Mouse (Mus musculus) neural tube, embryonic 11.5 days (tissue): ENCODE measurements around the gene Dlx2. TPM values are rescaled to one million over a fixed set of nuclear protein-coding genes. Genes with fewer than 3 reads are reported as not detected.

Source experiments
- ATAC-seq: fragments of 200-750 bp; cut with Nextera tagmentation; 2 replicates; pipeline ENCODE4 v1.8.0; 2017; ENCODE audit warnings: moderate number of reproducible peaks, mild to moderate bottlenecking, moderate TSS enrichment, moderate library complexity; ENCODE audit not compliant: insufficient read depth, low FRiP score, low TSS enrichment
- DNase-seq: peaks from one replicate; pipeline ENCODE4 v3.0.0-alpha.2; 2015; ENCODE audit warnings: low spot score
- H3K27ac ChIP-seq: fragments of 300-500 bp; sonication (generic); 2 replicates; pipeline ENCODE4 v1.5.1; 2014; ENCODE audit warnings: low read depth, mild to moderate bottlenecking, low read length
- H3K27me3 ChIP-seq: fragments of 300-500 bp; sonication (generic); 2 replicates; pipeline ENCODE4 v1.6.1; 2014; ENCODE audit warnings: mild to moderate bottlenecking, low read length, mixed read lengths; ENCODE audit not compliant: control insufficient read depth, insufficient read depth
- H3K36me3 ChIP-seq: fragments of 300-500 bp; sonication (generic); 2 replicates; pipeline ENCODE4 v1.6.1; 2014; ENCODE audit warnings: mild to moderate bottlenecking, low read length, moderate library complexity, mixed read lengths; ENCODE audit not compliant: control insufficient read depth, insufficient read depth
- H3K4me1 ChIP-seq: fragments of 300-500 bp; sonication (generic); 2 replicates; pipeline ENCODE4 v1.6.1; 2014; ENCODE audit warnings: low read length, mixed read lengths; ENCODE audit not compliant: control insufficient read depth, insufficient read depth
- H3K4me2 ChIP-seq: fragments of 300-500 bp; sonication (generic); 2 replicates; pipeline ENCODE4 v1.6.1; 2014; ENCODE audit warnings: low read depth, mild to moderate bottlenecking, moderate library complexity
- H3K4me3 ChIP-seq: fragments of 300-500 bp; sonication (generic); 2 replicates; pipeline ENCODE4 v1.5.1; 2014; ENCODE audit warnings: low read depth, low read length
- H3K9ac ChIP-seq: fragments of 300-500 bp; sonication (generic); 2 replicates; pipeline ENCODE4 v1.6.1; 2014; ENCODE audit warnings: mild to moderate bottlenecking, low read length
- H3K9me3 ChIP-seq: fragments of 300-500 bp; sonication (generic); 2 replicates; pipeline ENCODE4 v1.6.1; 2016; ENCODE audit warnings: low read length; ENCODE audit not compliant: control insufficient read depth
- WGBS: fragments of 180-500 bp; shearing (Covaris S2); extraction: QIAGEN DNeasy Blood & Tissue Kit; methylation state at CpG from one replicate; pipeline ENCODE4 v1.1.7; 2014; 5-methylcytosine and 5-hydroxymethylcytosine counted together
- polyA plus RNA-seq: library from polyadenylated mRNA; unstranded; fragments of >200 nt; fragmentation: Nextera tagmentation; extraction: Ambion mirVana; gene quantifications from 2 replicates; pipeline ENCODE4 v1.2.1, GENCODE M21; 2014

The Dlx2 gene
- 2.2 TPM in 2 replicates for polyA plus RNA-seq

DNA sequence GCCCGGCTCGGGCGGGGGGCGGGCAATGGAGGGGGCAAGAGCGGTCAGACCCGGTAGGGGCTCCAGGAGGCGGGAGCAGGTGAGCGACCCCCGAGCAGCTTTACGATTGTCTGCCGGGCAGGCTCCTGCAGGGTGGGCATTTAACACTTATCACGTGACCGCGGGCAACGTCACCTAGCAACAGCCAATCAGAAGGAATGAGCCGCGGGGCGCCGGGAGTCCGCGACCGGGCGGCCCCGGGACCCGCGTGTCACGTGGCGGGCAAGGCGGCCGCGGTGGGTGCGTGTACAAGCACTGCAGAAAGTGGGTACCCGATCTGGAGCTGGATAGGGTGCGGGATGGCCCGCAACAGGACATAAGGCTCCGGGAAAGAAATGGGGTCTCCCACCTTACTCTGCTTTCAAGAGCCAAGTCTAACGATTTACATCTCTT is at the start of gene Dlx2:
TSS of gene Dlx2 (minus strand) at position 115 of the 432 bp plus-strand sequence.
- peak; percentile 81 for ATAC-seq
- H3K9me3 ChIP-seq: no peaks in the 10 kb centered on the region
- no peak within 1 kb of the TSS for H3K27ac ChIP-seq
- H3K4me3 ChIP-seq: peak within 1 kb of the TSS; percentile 46
- WGBS: under 1% methylated on average over 36 of the region's 37 CpGs
- H3K27me3 ChIP-seq: peaks cover 75% of the 10 kb centered on the region
- peak within 1 kb of the TSS; percentile 97 for H3K4me2 ChIP-seq
- no peaks in the 10 kb centered on the region for H3K36me3 ChIP-seq
- DNase-seq: peak; percentile 87
- H3K4me1 ChIP-seq: peaks cover 10% of the 10 kb centered on the region
- peak within 1 kb of the TSS; percentile 26; the same call in 1 of the 2 replicates for H3K9ac ChIP-seq

DNA sequence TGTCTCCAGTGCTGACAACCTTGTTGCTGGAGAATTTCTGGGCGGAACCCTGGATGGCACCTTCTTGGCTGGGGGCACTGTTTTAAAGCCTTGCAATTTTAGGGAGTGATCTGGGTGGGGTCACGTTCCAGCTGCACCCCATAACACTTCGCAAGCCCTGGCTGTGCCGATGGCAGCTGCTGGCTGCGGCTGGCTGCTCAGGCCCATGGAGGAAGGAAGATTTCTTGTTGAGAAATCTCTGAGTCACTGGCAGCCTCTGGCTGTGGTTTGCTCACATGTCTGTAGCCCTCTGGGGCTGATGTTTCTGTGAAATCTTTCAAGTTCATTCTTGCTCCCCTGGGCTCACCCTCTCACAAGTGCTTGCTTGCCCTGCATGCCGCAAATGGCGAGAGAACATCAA is 47.9 kb upstream of the Dlx2 start:
- no peak for DNase-seq
- Histone ChIP-seq H3K9ac (no peak overlapping the region), H3K27me3 (no peaks in the 10 kb centered on the region), H3K4me2 (no peak overlapping the region), H3K9me3 (no peaks in the 10 kb centered on the region), H3K4me3 (no peak overlapping the region), H3K4me1 (no peaks in the 10 kb centered on the region), H3K27ac (no peak overlapping the region), H3K36me3 (no peaks in the 10 kb centered on the region)
- ATAC-seq: no peak
- 62% methylated on average over 7 of the region's 7 CpGs for WGBS

DNA sequence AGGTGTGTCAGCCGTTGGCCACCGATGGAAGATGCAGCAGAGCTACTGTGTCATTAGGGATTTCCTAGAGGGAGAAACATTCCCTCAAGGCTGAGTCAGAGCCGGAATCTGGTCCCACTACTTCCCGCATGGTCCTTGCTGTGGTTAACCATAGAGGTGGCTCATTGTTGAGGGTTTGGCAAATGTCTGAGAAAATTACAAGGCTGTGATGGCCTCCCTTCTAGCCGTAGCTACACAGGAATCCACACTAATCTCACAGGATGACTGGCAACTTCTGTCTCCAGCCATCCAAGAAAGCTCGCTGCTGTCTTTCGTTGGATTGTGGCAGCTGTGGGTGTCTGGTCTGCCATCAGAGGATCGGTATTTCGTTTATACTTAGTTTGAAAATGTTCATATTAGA is 42.6 kb upstream of the Dlx2 start:
- ATAC-seq (no peak), DNase-seq (no peak)
- Histone ChIP-seq H3K27ac (no peak overlapping the region), H3K4me3 (no peak overlapping the region), H3K4me1 (no peaks in the 10 kb centered on the region), H3K4me2 (no peak overlapping the region), H3K27me3 (no peaks in the 10 kb centered on the region), H3K36me3 (no peaks in the 10 kb centered on the region), H3K9me3 (no peaks in the 10 kb centered on the region), H3K9ac (no peak overlapping the region)
- 95% methylated on average over 9 of the region's 9 CpGs for WGBS

DNA sequence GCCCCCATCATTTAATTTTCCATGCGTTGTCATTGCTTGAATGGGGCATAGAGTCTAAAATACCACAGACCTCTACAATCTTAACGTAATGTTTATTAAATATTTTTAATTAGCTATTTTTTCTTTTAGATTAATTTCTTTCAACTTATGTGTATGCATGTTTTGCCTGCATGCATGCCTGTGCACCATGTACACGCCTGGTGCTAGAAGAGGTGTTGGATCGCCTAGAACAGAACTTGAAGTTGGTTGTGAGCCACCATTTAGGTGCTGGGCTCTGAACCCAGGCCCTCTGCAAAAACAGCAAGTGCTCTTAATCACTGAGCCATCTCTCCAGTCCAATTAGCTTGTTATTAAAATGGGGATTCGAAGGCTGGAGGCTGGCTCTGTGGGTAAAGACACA is 34.9 kb upstream of the Dlx2 start:
- ATAC-seq (no peak), DNase-seq (no peak)
- Histone ChIP-seq H3K4me2 (peak overlapping the region; percentile 66), H3K36me3 (no peaks in the 10 kb centered on the region), H3K27ac (no peak overlapping the region), H3K4me3 (peak overlapping the region; percentile 46), H3K9me3 (no peaks in the 10 kb centered on the region), H3K9ac (no peak overlapping the region), H3K4me1 (no peaks in the 10 kb centered on the region), H3K27me3 (no peaks in the 10 kb centered on the region)
- 60% methylated on average over 5 of the region's 5 CpGs for WGBS

DNA sequence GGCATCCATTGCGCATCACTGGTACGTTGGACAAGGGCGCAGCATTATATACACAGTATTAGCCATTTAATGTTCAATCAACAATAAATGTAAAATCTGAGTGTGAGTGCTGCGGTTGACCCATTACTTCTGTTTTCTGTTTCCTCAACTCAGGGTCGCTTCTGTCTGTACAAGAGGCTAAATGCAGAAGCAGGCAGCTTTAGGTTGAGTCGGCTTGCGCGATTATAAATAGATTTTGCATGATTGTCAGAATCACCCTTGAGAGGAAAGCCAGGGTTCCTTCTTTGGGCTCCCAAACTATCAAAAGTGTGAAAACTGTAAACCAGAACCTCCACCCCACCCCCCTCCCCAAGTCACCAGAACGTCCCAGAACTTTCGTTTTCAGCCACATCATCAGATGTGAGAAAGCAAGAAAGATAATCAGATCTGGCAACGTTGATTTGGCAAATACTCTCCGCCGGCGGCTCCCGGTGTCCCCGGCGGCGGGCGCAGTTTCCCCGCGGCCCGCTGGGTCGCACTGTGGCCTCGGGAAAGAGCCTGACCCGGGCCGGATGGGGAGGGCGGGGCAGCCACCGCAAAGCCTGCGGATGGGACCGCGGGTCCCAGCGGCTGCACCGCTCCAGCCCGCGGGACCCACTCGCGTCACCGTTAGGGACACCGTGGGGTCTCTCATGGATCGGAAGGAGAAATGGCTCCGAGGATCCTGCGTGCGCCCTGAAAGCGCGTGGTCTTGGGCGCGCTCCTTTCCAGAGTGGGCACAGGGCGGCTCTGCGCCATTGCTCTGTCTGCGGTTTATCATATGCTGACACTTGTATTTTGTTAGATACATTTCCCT is 34.3 kb upstream of the Dlx2 start:
- H3K36me3 ChIP-seq: no peaks in the 10 kb centered on the region
- H3K27me3 ChIP-seq: no peaks in the 10 kb centered on the region
- H3K4me3 ChIP-seq: peak overlapping the region; percentile 46
- H3K9ac ChIP-seq: peak overlapping the region; percentile 61
- peak; percentile 82 for DNase-seq
- H3K4me2 ChIP-seq: peak overlapping the region; percentile 66
- no peaks in the 10 kb centered on the region for H3K9me3 ChIP-seq
- WGBS: 12% methylated on average over 50 of the region's 50 CpGs
- H3K27ac ChIP-seq: no peak overlapping the region
- ATAC-seq: peak; percentile 35; the same call in 1 of the 2 replicates
- no peaks in the 10 kb centered on the region for H3K4me1 ChIP-seq

DNA sequence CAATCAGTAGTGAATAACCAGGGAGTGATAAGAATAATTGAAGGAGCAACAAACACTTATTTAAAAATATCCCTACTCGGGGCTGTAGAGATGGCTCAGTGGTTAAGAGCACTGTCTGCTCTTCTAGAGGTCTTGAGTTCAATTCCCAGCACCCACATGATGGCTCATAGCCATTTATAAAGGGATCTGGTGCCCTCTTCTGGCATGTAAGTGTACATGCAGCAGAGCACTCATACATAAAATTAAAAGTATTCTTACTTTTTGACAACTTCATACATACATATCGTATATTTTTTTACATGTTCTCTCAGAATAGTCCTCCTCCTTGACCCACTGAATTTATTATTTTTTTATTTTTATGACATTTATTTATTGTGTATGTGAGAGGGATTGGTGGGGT is 30.5 kb upstream of the Dlx2 start:
- 92% methylated on average over 2 of the region's 2 CpGs for WGBS
- Histone ChIP-seq H3K9ac (no peak overlapping the region), H3K4me1 (no peaks in the 10 kb centered on the region), H3K4me3 (no peak overlapping the region), H3K27ac (no peak overlapping the region), H3K27me3 (no peaks in the 10 kb centered on the region), H3K4me2 (no peak overlapping the region), H3K36me3 (no peaks in the 10 kb centered on the region), H3K9me3 (no peaks in the 10 kb centered on the region)
- ATAC-seq: no peak
- DNase-seq: no peak

DNA sequence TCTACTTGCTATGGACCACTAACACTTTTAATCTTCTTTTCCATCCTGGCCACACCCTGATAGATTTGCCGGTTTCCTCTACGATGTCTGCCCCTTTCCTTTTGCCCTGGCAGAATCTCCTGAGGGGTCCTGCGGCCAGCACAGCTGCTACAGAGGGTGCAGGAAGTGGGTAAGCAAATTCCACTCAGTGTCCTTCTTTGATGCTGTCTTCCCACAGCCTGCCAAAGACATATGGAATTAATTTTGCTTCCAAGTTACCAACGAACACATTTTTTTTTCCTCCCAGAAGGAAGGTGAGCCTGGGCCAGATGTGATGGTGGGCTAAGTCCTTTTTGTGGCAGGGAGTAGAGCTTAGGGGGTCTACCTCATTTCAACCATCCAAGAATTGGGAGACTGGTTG is 27.2 kb upstream of the Dlx2 start:
- H3K9me3 ChIP-seq: no peaks in the 10 kb centered on the region
- 64% methylated on average over 4 of the region's 4 CpGs for WGBS
- H3K36me3 ChIP-seq: no peaks in the 10 kb centered on the region
- no peak overlapping the region for H3K9ac ChIP-seq
- no peak overlapping the region for H3K27ac ChIP-seq
- H3K4me3 ChIP-seq: no peak overlapping the region
- H3K4me2 ChIP-seq: no peak overlapping the region
- DNase-seq (no peak), ATAC-seq (no peak)
- H3K27me3 ChIP-seq: no peaks in the 10 kb centered on the region
- no peaks in the 10 kb centered on the region for H3K4me1 ChIP-seq

DNA sequence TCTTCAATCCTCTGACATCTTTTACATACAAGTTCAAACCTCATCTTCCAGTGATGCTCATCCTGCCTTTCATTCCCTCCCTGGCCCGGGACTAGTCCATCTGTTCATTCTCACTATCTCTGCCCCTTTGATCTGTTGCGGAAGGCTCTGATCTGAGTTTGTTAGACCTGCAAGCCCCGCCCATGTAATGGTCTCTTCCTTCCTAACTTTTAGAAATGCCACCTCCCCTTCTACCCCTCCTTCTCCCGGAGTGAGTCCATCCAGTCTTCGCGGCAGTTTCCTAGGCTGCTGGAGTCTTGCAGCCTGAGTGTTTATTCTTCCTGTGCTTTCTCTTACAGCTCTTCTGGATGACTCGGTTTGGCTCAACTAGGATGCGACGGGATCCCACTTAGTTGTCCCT is 19.9 kb upstream of the Dlx2 start:
- no peak overlapping the region for H3K9ac ChIP-seq
- H3K36me3 ChIP-seq: no peaks in the 10 kb centered on the region
- ATAC-seq (no peak), DNase-seq (no peak)
- H3K9me3 ChIP-seq: no peaks in the 10 kb centered on the region
- no peaks in the 10 kb centered on the region for H3K27me3 ChIP-seq
- H3K4me3 ChIP-seq: no peak overlapping the region
- no peaks in the 10 kb centered on the region for H3K4me1 ChIP-seq
- WGBS: 79% methylated on average over 9 of the region's 9 CpGs
- no peak overlapping the region for H3K27ac ChIP-seq
- H3K4me2 ChIP-seq: no peak overlapping the region

DNA sequence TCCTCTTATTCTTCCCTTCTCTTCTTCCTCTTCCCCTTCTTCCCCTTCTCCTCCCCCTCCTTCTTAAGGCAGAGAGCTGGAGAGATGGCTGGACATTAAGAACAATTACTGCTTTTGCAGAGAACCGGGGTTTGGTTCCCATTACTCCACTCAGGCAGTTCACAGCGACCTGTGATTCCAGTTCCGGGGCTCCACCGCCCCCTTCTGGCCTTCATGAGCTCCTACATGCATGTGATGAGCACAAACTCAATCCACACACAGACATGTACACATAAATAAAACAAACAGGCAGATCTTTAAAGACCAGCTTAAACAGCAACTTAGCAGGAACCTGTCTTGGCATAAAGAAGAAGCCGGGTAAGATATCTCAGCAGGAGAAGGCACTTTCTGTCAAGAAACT is 9.5 kb upstream of the Dlx2 start:
- DNase-seq (no peak), ATAC-seq (no peak)
- 59% methylated on average over 5 of the region's 5 CpGs for WGBS
- no peak overlapping the region for H3K9ac ChIP-seq
- no peak overlapping the region for H3K4me2 ChIP-seq
- no peak overlapping the region for H3K27ac ChIP-seq
- H3K27me3 ChIP-seq: peaks cover 25% of the 10 kb centered on the region
- no peaks in the 10 kb centered on the region for H3K4me1 ChIP-seq
- H3K36me3 ChIP-seq: no peaks in the 10 kb centered on the region
- H3K4me3 ChIP-seq: no peak overlapping the region
- H3K9me3 ChIP-seq: no peaks in the 10 kb centered on the region
